Mouse (Mus musculus) erythroblast, embryonic 14.5 days (primary cell): ENCODE results near the gene Ankrd66. TPM values are rescaled to one million over a fixed set of nuclear protein-coding genes. Genes with fewer than 3 reads are reported as not detected.

ENCODE experiments used
- H3K27me3 ChIP-seq: 2 replicates; pipeline ENCODE4 v1.6.1; 2012; ENCODE audit warnings: inconsistent platforms; ENCODE audit not compliant: control insufficient read depth
- H3K36me3 ChIP-seq: 2 replicates; pipeline ENCODE4 v1.6.1; 2012; ENCODE audit warnings: mild to moderate bottlenecking, inconsistent platforms; ENCODE audit not compliant: control insufficient read depth
- H3K4me1 ChIP-seq: 2 replicates; pipeline ENCODE4 v1.6.1; 2012; ENCODE audit warnings: inconsistent platforms; ENCODE audit not compliant: control insufficient read depth
- H3K4me3 ChIP-seq: replicated peaks from 2 replicates; pipeline ENCODE3; 2012; ENCODE audit warnings: moderate library complexity, mild to moderate bottlenecking, inconsistent platforms
- H3K9me3 ChIP-seq: 2 replicates; pipeline ENCODE4 v1.6.1; 2012; ENCODE audit warnings: low read length, inconsistent platforms, mixed read lengths; ENCODE audit not compliant: control insufficient read depth
- GATA1 ChIP-seq: IDR thresholded peaks from 2 replicates; pipeline ENCODE4 v1.6.1; 2012; ENCODE audit warnings: low read length, inconsistent platforms, mixed read lengths
- TAL1 ChIP-seq: IDR thresholded peaks from 3 replicates; pipeline ENCODE4 v1.6.1; 2012; ENCODE audit warnings: low read length, inconsistent platforms, mixed read lengths
- polyA plus RNA-seq: library from polyadenylated mRNA; stranded (reverse); fragments of >175 nt; gene quantifications from 2 replicates; pipeline ENCODE4 v1.2.3, GENCODE M21; 2012

The Ankrd66 gene
- not detected in 2 replicates for polyA plus RNA-seq

DNA sequence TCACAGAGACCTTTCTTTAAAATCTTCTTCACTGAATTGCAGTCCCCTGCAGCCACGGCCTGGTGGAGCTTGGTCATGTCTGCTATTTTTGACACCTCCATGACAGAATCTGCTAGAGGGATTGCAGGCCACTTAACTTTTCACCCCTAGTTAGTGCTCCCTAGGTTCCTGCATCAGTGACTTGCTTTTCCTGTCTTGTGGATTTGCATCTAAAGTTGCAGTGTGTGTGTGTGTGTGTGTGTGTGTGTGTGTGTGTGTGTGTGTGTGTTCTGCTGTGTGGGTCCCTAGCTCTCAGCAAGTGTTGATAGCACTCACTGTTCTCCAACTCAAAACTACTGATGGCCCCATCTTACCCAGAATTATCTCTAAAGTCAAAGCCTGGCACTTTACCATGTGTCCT is at the start of gene Ankrd66:
Gene Ankrd66 (minus strand): TSS at position 101 of the 400 bp plus-strand sequence.
- TF ChIP-seq TAL1 (no peak), GATA1 (no peak)
- Histone ChIP-seq H3K36me3 (no peaks in the 10 kb centered on the region), H3K4me1 (no peaks in the 10 kb centered on the region), H3K9me3 (no peaks in the 10 kb centered on the region), H3K4me3 (no peak within 1 kb of the TSS), H3K27me3 (no peaks in the 10 kb centered on the region)

DNA sequence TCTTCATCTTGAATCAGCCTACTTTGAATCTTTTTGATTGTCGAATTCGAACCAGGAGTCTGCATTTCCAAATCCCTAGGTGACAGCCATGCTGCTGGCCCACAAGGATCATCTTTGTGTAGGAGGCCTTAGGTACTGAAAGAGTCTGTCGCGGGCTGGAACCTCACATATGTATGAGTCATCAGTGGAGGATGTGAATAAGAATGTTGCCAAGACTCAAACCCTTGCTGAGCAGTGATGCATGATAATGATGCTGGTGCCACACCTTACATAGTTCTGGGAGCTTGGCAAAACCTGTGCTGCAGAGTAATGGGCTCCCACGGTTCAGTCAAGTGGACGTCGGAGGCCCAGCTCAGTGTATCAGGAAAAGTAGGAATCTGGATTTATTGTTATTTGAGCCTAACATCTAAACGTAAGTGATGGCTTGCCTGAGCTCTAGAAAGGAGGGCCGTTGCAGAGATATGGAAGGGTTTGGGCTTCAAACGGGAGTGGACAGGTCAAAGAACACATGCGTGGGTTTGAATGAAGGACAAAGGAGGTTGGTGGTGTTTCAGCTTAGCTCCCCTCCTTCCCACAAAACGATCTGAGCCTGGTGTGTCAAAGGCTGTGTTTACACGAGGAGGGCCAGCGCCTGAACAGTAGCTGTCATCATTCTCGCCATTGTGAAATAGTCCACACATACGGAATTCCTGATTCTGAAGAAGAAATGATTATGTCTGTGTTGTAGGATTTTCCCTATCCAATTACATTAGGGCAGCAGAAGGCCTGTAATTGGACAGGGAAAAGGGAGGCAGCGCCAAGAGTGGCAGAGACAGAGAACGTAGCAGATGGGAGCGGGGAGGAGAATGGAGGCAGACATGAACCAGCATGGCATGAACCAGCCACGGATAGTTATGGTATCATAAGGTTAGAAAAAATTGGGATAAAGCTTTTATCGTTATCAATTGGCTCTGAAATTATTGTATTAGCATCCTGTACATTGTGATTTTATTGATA is 49.2 kb upstream of the Ankrd66 start:
- H3K36me3 ChIP-seq, result no peaks in the 10 kb centered on the region

DNA sequence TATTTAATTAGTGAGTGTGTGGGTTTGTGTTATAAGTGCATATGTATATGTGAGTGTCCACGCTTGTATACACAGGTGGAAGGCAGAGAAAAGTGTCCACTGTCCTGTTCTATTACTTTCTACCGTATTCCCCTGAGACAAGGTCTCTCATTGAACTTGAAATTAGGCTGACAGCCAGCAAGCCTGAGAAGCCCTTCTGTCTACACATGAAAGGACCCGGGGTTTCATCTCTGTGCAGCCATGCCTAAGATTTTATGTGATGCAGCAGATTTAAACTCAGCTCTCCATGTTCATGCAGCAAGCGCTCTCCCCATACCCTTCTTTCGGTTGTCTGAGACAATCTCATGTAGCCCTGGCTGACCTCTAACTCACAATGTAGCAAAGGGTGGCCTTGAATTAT is 47.1 kb upstream of the Ankrd66 start:
- Histone ChIP-seq H3K9me3 (no peaks in the 10 kb centered on the region), H3K27me3 (no peaks in the 10 kb centered on the region), H3K4me1 (no peaks in the 10 kb centered on the region), H3K4me3 (no peak overlapping the region), H3K36me3 (no peaks in the 10 kb centered on the region)
- TF ChIP-seq GATA1, result no peak
- TF ChIP-seq TAL1, result no peak

More for the DNA sequence above, 49.2 kb upstream of the Ankrd66 start:
- Histone ChIP-seq H3K27me3 (no peaks in the 10 kb centered on the region), H3K4me3 (no peak overlapping the region), H3K4me1 (no peaks in the 10 kb centered on the region), H3K9me3 (peaks cover 4% of the 10 kb centered on the region)
- TF ChIP-seq GATA1 (no peak), TAL1 (no peak)

DNA sequence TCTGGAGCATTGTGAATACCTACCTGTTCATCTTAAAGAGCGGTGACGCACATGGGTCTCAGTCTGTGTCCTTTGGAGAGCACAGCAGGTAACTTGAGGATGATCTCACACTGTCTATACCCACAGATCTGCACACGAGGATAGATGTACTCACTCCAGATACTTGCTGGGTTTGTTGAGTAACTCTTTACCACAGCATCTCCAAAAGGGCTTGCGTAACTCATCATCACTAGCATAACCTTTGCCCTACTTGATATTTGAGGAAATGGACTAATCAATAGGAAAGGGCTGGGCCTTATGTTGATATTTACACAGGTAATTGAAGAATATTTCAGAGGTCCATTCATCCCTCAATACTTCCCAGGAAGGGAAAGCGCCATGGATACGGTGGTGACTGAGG is 46.3 kb upstream of the Ankrd66 start:
- H3K36me3 ChIP-seq, result no peaks in the 10 kb centered on the region
- no peaks in the 10 kb centered on the region for H3K27me3 ChIP-seq
- TF ChIP-seq GATA1, result no peak
- no peak for TF ChIP-seq TAL1
- no peaks in the 10 kb centered on the region for H3K9me3 ChIP-seq
- H3K4me1 ChIP-seq, result no peaks in the 10 kb centered on the region
- no peak overlapping the region for H3K4me3 ChIP-seq

DNA sequence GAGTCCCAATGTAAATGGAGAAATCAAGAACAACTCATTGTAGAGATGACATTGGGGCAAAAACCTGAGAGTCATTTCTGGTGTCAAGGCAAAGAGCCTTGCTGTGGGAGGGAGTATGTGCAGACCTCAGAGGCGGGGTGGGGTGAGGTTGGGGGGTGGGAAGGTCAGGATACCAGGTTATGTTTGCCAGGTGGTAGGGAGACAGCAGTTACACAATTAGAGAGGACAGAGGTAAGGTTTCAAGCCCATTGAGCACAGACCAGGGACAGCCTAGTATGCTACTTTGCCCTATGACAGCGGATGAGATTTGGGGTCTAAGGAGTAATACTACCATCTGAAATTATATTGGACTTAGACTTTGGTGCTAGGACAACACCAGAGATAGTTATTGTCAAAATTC is 43.8 kb upstream of the Ankrd66 start:
- H3K9me3 ChIP-seq, result no peaks in the 10 kb centered on the region
- no peaks in the 10 kb centered on the region for H3K36me3 ChIP-seq
- H3K4me3 ChIP-seq, result no peak overlapping the region
- no peak for TF ChIP-seq TAL1
- TF ChIP-seq GATA1, result no peak
- no peaks in the 10 kb centered on the region for H3K4me1 ChIP-seq
- no peaks in the 10 kb centered on the region for H3K27me3 ChIP-seq

DNA sequence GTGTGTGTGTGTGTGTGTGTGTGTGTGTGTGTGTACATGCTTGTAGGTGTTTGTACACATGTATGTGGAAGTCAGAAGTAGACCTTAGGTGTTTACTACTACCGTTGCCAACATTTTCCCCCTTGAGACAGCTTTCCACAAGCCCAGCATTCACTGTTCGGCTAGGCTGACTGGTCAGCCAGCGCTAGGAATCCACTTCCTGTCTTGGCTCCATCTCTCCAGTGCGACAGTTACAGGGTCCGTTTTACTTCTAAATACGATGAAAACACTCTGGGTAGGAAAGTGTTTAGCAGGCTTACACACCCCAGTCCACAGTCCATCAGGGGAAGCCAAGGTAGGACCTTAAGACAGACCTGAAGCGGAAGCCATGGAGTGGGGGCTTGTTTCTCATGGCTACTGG is 41.3 kb upstream of the Ankrd66 start:
- H3K4me3 ChIP-seq, result no peak overlapping the region
- no peaks in the 10 kb centered on the region for H3K36me3 ChIP-seq
- no peaks in the 10 kb centered on the region for H3K4me1 ChIP-seq
- no peak for TF ChIP-seq GATA1
- TF ChIP-seq TAL1, result no peak
- H3K9me3 ChIP-seq, result no peaks in the 10 kb centered on the region
- no peaks in the 10 kb centered on the region for H3K27me3 ChIP-seq

DNA sequence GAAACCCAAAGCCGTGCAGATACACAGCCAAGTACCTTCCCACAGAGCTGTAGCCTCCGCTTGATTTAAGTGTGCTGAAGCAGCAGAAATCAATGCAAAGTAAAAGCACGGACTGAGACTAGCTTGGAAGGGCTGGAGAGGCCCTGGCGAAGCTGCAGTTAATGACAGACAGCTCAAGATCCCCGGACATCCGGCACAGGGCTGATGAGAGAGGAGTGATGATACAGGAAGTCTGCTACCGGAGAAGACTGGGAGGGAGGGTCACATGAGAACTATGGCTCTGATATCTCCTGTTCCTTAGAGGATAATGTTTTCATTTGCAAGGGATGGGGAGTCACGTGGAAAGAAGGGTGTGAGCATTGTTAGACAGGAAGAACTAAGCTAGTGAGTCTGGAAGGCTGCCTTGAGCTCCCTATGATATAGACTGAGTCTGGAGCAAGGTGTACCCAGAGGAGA is 37.6 kb upstream of the Ankrd66 start:
- TF ChIP-seq TAL1 (no peak), GATA1 (no peak)
- Histone ChIP-seq H3K36me3 (no peaks in the 10 kb centered on the region), H3K27me3 (no peaks in the 10 kb centered on the region), H3K9me3 (no peaks in the 10 kb centered on the region), H3K4me1 (no peaks in the 10 kb centered on the region), H3K4me3 (no peak overlapping the region)

DNA sequence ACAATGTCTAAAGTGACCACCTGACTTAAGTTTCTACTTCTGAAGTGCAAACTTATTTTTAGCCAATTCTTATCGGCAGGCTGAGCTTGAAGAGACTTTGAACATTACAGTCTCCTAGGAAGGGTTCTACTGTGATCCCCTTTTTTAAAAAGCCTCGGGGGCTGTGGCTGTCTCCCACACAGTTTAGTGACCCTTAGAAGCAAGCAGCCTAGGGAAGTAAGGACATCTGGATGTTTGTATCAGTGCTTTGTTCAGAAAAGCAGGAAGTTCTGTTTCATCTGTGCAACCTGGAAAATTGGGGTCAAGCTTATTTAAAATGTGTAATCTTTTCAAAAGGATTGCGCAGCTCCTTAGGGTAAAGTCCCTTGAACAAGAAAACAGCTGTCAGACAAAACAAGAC is 37.0 kb upstream of the Ankrd66 start:
- Histone ChIP-seq H3K4me1 (no peaks in the 10 kb centered on the region), H3K4me3 (no peak overlapping the region)
- no peak for TF ChIP-seq GATA1
- no peak for TF ChIP-seq TAL1

DNA sequence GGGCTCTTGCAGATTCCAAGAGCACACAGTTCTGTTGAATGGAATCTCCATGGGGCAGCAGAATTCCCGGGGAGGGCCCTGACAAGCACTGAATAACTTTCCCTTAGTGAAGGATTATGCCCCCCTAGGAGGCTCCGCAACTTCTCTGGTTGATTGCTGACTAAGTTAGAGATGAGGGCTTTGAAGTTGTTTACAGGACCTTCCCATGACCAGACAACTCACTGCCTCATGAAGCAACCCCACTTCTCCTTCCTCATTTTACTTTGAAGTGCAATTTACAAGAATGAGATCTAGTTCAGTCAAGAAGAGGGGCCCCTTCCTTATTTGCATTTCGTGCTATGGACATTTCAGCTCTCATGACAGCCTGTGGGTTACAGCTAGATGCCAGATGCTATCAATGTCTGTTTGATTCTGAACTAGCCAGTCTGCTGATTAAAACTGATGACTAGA is 30.2 kb upstream of the Ankrd66 start:
- TF ChIP-seq TAL1, result no peak
- no peak for TF ChIP-seq GATA1
- Histone ChIP-seq H3K9me3 (no peaks in the 10 kb centered on the region), H3K4me1 (no peaks in the 10 kb centered on the region), H3K36me3 (no peaks in the 10 kb centered on the region), H3K27me3 (peaks cover 1% of the 10 kb centered on the region), H3K4me3 (no peak overlapping the region)

More for the DNA sequence above, 37.0 kb upstream of the Ankrd66 start:
- H3K36me3 ChIP-seq, result no peaks in the 10 kb centered on the region
- H3K27me3 ChIP-seq, result no peaks in the 10 kb centered on the region
- no peaks in the 10 kb centered on the region for H3K9me3 ChIP-seq
